Mouse (Mus musculus) liver, postnatal 0 days (tissue): ENCODE results near the gene Ghitm.

Experiments used
- CTCF ChIP-seq: sonication (generic); IDR thresholded peaks from 2 replicates; pipeline ENCODE4 v1.5.1; 2016; ENCODE audit warnings: antibody characterized with exemption, low read depth
- EP300 ChIP-seq: IDR thresholded peaks from 2 replicates; pipeline ENCODE4 v1.6.1; 2016; ENCODE audit warnings: antibody characterized with exemption, low read depth, mild to moderate bottlenecking

DNA sequence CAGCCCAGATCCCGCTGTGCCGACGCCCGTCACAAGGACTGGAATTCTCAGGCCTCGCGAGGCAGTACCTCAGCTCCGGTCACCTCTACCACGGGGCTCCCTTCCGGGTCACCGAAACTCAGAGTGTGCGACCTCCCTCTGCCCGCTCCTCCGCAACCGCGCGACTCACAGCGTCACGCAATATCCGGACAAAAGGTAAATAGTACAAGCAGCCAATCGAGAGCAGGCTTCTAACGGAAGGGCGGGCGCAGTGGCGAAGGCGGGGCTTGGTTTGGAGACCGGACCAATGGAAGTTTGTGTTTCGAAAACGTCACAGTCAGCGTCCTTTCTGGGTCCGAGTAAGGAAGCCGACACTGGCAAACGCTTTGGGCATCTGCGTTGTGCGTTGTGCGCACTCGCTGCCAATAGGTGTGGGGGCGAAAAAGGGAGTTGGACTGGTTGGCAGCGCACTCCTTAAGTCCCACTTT is at the start of gene Ghitm:
- TF ChIP-seq CTCF (no peak; the same call in 1 of the 2 replicates), EP300 (peak; percentile 26; the same call in 1 of the 2 replicates)
